Mouse (Mus musculus): ENCODE data around the gene Olfr1167.
"Not testable (repeated sequence)": the region's sequence is repeated elsewhere in the genome, so short reads cannot be mapped to it uniquely, and the experiment has no call there.

Olfr1167 gene

GRCm38 (mm10) chr2:88155093-88155492 lies at the start of gene Olfr1167:
Olfr1167 (minus strand) TSS chr2:88155193.
- DNase-seq (ENCODE audit: low spot score in 2 of 2), result not testable (repeated sequence)

- DNase-seq (ENCODE audit: low spot score in 2 of 2), result no peak
These were observed 26.6 kb upstream of the Olfr1167 start, which contains the start of gene Olfr1168 for GRCm38 (mm10) chr2:88181580-88181979. Olfr1168 (plus strand) TSS chr2:88181880.

- no peak for DNase-seq (ENCODE audit: low spot score in 2 of 2)
These were observed 26.8 kb downstream of the Olfr1167 start, which contains the start of gene Olfr1166 for GRCm38 (mm10) chr2:88128172-88128571. Olfr1166 (minus strand) TSS chr2:88128272.
